Mouse (Mus musculus): ENCODE results near the gene Napa. TPM values are rescaled to one million over a fixed set of nuclear protein-coding genes. Genes with fewer than 3 reads are reported as not detected.

The Napa gene
- polyA plus RNA-seq, 1 experiment from 2014 or later: 203 TPM

- no peak overlapping the region for H3K9ac ChIP-seq (ENCODE audit: low read depth, low read length)
- H3K4me3 ChIP-seq (ENCODE audit: low read depth, low read length): no peak overlapping the region
- WGBS: 68% methylated on average over 1 of the region's 1 CpGs
- H3K4me1 ChIP-seq (ENCODE audit: control insufficient read depth, insufficient read depth, low read length): no peaks in the 10 kb centered on the region
- DNase-seq (ENCODE audit: low spot score) (no peak), ATAC-seq (ENCODE audit: low read depth) (no peak)
- no peaks in the 10 kb centered on the region for H3K36me3 ChIP-seq (ENCODE audit: control insufficient read depth, insufficient read depth, low read length)
- H3K27me3 ChIP-seq (replicated peaks; ENCODE audit: control insufficient read depth, insufficient read depth, low read length): no peaks in the 10 kb centered on the region
- H3K4me2 ChIP-seq (ENCODE audit: low read depth, low read length): no peak overlapping the region
- no peak overlapping the region for H3K27ac ChIP-seq (replicated peaks; ENCODE audit: low read depth, low read length)
- no peaks in the 10 kb centered on the region for H3K9me3 ChIP-seq (ENCODE audit: control insufficient read depth, low read length)
These were observed 18.3 kb upstream of the Napa start for GRCm38 (mm10) chr7:16079947-16080346.

DNA sequence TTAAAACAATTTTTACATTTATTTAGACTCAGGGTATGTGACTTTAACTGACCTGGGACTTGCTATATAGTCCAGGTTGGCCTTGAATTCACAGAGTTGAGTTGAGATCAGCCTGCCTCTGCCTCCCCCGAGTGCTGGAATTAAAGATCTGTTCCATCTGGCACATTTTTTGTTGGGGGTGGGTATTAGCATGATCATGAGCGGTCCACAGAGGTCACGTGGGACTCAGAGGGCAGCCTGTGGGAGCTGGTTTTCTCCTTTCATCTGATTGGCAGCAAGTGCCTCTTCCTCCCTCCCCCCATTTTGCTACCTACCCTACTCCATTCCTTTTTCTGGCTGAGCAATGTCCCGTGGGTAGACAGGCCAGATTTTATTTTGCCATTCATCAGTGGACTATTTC, 17.7 kb upstream of the Napa start:
- Histone ChIP-seq H3K9ac (ENCODE audit: low read depth, low read length) (no peak overlapping the region), H3K4me3 (ENCODE audit: low read depth, low read length) (no peak overlapping the region), H3K27ac (replicated peaks; ENCODE audit: low read depth, low read length) (no peak overlapping the region), H3K4me1 (ENCODE audit: control insufficient read depth, insufficient read depth, low read length) (no peaks in the 10 kb centered on the region), H3K36me3 (ENCODE audit: control insufficient read depth, insufficient read depth, low read length) (no peaks in the 10 kb centered on the region), H3K27me3 (replicated peaks; ENCODE audit: control insufficient read depth, insufficient read depth, low read length) (no peaks in the 10 kb centered on the region), H3K4me2 (ENCODE audit: low read depth, low read length) (no peak overlapping the region), H3K9me3 (ENCODE audit: control insufficient read depth, low read length) (no peaks in the 10 kb centered on the region)
- DNase-seq (ENCODE audit: low spot score): no peak
- 66% methylated on average over 4 of the region's 4 CpGs for WGBS
- ATAC-seq (ENCODE audit: low read depth): no peak

DNA sequence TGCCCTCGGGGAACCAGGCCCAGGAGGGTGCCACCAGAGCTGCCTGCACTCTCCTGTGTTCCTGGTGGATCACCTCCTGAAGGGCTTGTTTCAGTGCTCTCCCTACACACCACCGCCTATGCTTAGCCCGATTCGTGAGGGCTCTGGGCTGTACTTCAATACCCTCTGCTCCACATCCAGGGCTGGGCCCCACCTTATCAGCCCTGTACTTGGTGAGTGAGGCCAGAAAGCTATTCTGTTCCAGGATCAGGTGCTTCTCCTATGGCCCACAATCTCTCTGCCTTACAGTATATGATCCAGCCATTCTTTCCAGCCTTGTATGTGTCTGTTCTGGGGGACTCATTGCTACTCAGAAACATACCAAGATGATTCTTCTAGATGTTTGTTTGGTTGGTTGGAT, 14.9 kb upstream of the Napa start:
- ATAC-seq (ENCODE audit: low read depth) (no peak), DNase-seq (ENCODE audit: low spot score) (no peak)
- Histone ChIP-seq H3K27me3 (replicated peaks; ENCODE audit: control insufficient read depth, insufficient read depth, low read length) (no peaks in the 10 kb centered on the region), H3K4me3 (ENCODE audit: low read depth, low read length) (no peak overlapping the region), H3K36me3 (ENCODE audit: control insufficient read depth, insufficient read depth, low read length) (no peaks in the 10 kb centered on the region), H3K9me3 (ENCODE audit: control insufficient read depth, low read length) (no peaks in the 10 kb centered on the region), H3K9ac (ENCODE audit: low read depth, low read length) (no peak overlapping the region), H3K4me1 (ENCODE audit: control insufficient read depth, insufficient read depth, low read length) (no peaks in the 10 kb centered on the region), H3K4me2 (ENCODE audit: low read depth, low read length) (no peak overlapping the region), H3K27ac (replicated peaks; ENCODE audit: low read depth, low read length) (no peak overlapping the region)
- WGBS: 52% methylated on average over 4 of the region's 4 CpGs

DNA sequence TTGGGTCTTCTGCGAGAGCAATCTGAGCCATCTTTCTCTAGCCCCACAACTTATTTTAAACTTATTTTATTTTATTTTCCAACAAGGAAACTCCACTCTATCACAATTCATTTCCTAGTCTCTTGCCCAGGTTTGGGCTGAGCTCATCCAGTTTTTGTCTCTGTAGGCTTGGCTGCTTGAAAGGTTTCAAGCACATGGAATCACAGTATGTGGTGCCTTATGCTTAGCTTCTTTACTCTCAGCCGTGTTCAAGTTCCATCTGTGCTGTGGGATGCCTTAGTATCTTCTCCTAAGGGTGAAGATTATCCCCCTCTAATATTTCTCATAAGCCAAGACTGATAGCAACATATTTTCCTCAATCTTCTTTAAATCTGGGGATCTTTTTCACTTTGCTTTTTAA, 10.7 kb upstream of the Napa start:
- no peak overlapping the region for H3K9ac ChIP-seq (ENCODE audit: low read depth, low read length)
- no peaks in the 10 kb centered on the region for H3K4me1 ChIP-seq (ENCODE audit: control insufficient read depth, insufficient read depth, low read length)
- DNase-seq (ENCODE audit: low spot score) (no peak), ATAC-seq (ENCODE audit: low read depth) (no peak)
- H3K4me2 ChIP-seq (ENCODE audit: low read depth, low read length): no peak overlapping the region
- H3K4me3 ChIP-seq (ENCODE audit: low read depth, low read length): no peak overlapping the region
- no peak overlapping the region for H3K27ac ChIP-seq (replicated peaks; ENCODE audit: low read depth, low read length)
- no peaks in the 10 kb centered on the region for H3K36me3 ChIP-seq (ENCODE audit: control insufficient read depth, insufficient read depth, low read length)
- no peaks in the 10 kb centered on the region for H3K27me3 ChIP-seq (replicated peaks; ENCODE audit: control insufficient read depth, insufficient read depth, low read length)
- WGBS: 75% methylated on average over 2 of the region's 2 CpGs
- no peaks in the 10 kb centered on the region for H3K9me3 ChIP-seq (ENCODE audit: control insufficient read depth, low read length)

DNA sequence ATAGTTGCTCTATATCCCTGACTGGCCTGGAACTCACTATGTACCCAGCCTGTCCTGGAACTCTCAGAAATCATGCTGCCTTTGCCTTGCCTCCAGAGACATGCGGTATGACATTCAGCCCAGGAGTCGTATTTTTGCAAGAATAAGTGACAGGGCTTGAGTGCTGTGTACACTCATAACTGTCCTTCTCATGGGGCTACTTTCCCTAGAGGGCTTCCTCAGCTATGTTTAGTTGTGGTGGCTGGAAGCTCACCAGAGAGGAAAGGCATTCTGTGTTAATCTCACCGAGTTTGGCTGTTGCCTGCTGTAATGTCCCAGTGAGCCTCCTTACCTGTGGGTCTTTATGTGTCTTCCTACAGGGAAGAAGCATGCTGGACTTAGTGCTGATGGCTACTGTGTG, 3.7 kb upstream of the Napa start:
- Histone ChIP-seq H3K27ac (replicated peaks; ENCODE audit: low read depth, low read length) (no peak overlapping the region), H3K4me2 (ENCODE audit: low read depth, low read length) (no peak overlapping the region), H3K4me1 (ENCODE audit: control insufficient read depth, insufficient read depth, low read length) (peaks cover 6% of the 10 kb centered on the region), H3K4me3 (ENCODE audit: low read depth, low read length) (no peak overlapping the region), H3K9me3 (ENCODE audit: control insufficient read depth, low read length) (no peaks in the 10 kb centered on the region), H3K9ac (ENCODE audit: low read depth, low read length) (no peak overlapping the region), H3K36me3 (ENCODE audit: control insufficient read depth, insufficient read depth, low read length) (no peaks in the 10 kb centered on the region), H3K27me3 (replicated peaks; ENCODE audit: control insufficient read depth, insufficient read depth, low read length) (no peaks in the 10 kb centered on the region)
- ATAC-seq (ENCODE audit: low read depth): no peak
- 69% methylated on average over 3 of the region's 3 CpGs for WGBS
- DNase-seq (ENCODE audit: low spot score): no peak

DNA sequence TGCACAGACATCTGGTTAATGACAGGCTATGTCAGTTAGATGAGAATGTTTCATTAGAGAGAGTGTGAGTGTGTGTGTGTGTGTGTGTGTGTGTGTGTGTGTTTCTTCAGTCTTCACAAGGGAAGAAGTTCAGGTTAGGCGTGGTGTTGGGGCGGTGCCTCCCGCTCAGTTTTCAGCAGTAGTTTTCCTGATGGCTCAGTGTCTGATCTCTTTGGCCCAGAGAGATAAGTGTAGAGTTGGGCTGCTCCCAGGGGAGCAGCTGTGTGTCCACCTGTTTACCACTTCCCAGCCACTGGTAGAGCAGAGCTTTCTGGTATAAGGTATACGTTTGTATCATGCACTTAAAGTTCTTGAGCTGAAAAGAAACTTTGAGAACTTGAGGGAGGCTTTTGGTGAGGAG, 1.6 kb downstream of the Napa start:
- Histone ChIP-seq H3K4me3 (ENCODE audit: low read depth, low read length) (peak overlapping the region; percentile 72; the same call in 1 of the 2 replicates), H3K36me3 (ENCODE audit: control insufficient read depth, insufficient read depth, low read length) (peaks cover 27% of the 10 kb centered on the region; the same call in 1 of the 2 replicates), H3K4me1 (ENCODE audit: control insufficient read depth, insufficient read depth, low read length) (peaks cover 11% of the 10 kb centered on the region), H3K27ac (replicated peaks; ENCODE audit: low read depth, low read length) (no peak overlapping the region), H3K9me3 (ENCODE audit: control insufficient read depth, low read length) (no peaks in the 10 kb centered on the region), H3K4me2 (ENCODE audit: low read depth, low read length) (peak overlapping the region; percentile 74), H3K9ac (ENCODE audit: low read depth, low read length) (peak overlapping the region; percentile 96), H3K27me3 (replicated peaks; ENCODE audit: control insufficient read depth, insufficient read depth, low read length) (no peaks in the 10 kb centered on the region)
- ATAC-seq (ENCODE audit: low read depth) (no peak), DNase-seq (ENCODE audit: low spot score) (no peak)
- WGBS: 86% methylated on average over 4 of the region's 4 CpGs

DNA sequence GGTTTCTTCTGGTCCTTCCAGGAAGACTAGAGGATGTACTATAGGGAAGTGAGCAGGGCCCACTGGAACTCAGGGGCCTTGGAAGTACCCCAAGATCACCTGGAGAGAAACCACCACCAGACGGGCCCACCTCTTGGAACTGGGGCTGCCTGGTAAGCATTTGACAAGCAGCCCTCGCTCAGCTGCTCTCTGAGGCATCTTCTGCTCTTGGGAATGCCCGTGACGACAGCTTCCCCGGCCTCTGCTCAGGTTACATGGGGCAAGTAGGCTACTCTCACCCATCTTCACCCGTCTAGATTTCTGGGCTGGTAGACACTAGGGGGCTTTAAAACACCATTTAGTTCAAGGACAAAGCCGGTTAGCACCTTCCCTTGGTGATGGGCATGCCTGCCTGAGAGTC, 2.8 kb downstream of the Napa start:
- WGBS: 72% methylated on average over 7 of the region's 7 CpGs
- no peak overlapping the region for H3K9ac ChIP-seq (ENCODE audit: low read depth, low read length)
- no peak for ATAC-seq (ENCODE audit: low read depth)

GRCm38 (mm10) chr7:16101726-16102475, 3.6 kb downstream of the Napa start:
- Histone ChIP-seq H3K4me2 (ENCODE audit: low read depth, low read length) (no peak overlapping the region), H3K4me1 (ENCODE audit: control insufficient read depth, insufficient read depth, low read length) (peaks cover 11% of the 10 kb centered on the region), H3K27ac (replicated peaks; ENCODE audit: low read depth, low read length) (no peak overlapping the region), H3K4me3 (ENCODE audit: low read depth, low read length) (no peak overlapping the region), H3K9ac (ENCODE audit: low read depth, low read length) (0 out of 2 replicates have a peak overlapping the region, but pooled peaks have one; percentile 2), H3K9me3 (ENCODE audit: control insufficient read depth, low read length) (no peaks in the 10 kb centered on the region), H3K36me3 (ENCODE audit: control insufficient read depth, insufficient read depth, low read length) (peaks cover 31% of the 10 kb centered on the region; the same call in 1 of the 2 replicates), H3K27me3 (replicated peaks; ENCODE audit: control insufficient read depth, insufficient read depth, low read length) (no peaks in the 10 kb centered on the region)
- 69% methylated on average over 12 of the region's 15 CpGs for WGBS
- DNase-seq (ENCODE audit: low spot score) (no peak), ATAC-seq (ENCODE audit: low read depth) (no peak)

More for the DNA sequence above, 2.8 kb downstream of the Napa start:
- Histone ChIP-seq H3K27ac (replicated peaks; ENCODE audit: low read depth, low read length) (no peak overlapping the region), H3K27me3 (replicated peaks; ENCODE audit: control insufficient read depth, insufficient read depth, low read length) (no peaks in the 10 kb centered on the region), H3K36me3 (ENCODE audit: control insufficient read depth, insufficient read depth, low read length) (peaks cover 29% of the 10 kb centered on the region; the same call in 1 of the 2 replicates), H3K4me2 (ENCODE audit: low read depth, low read length) (no peak overlapping the region), H3K4me3 (ENCODE audit: low read depth, low read length) (no peak overlapping the region), H3K9me3 (ENCODE audit: control insufficient read depth, low read length) (no peaks in the 10 kb centered on the region), H3K4me1 (ENCODE audit: control insufficient read depth, insufficient read depth, low read length) (peaks cover 11% of the 10 kb centered on the region)
- no peak for DNase-seq (ENCODE audit: low spot score)

GRCm38 (mm10) chr7:16102686-16103226, 4.5 kb downstream of the Napa start:
- 74% methylated on average over 5 of the region's 5 CpGs for WGBS
- DNase-seq (ENCODE audit: low spot score) (no peak), ATAC-seq (ENCODE audit: low read depth) (no peak)
- Histone ChIP-seq H3K9ac (ENCODE audit: low read depth, low read length) (no peak overlapping the region), H3K9me3 (ENCODE audit: control insufficient read depth, low read length) (no peaks in the 10 kb centered on the region), H3K4me2 (ENCODE audit: low read depth, low read length) (no peak overlapping the region), H3K36me3 (ENCODE audit: control insufficient read depth, insufficient read depth, low read length) (peaks cover 39% of the 10 kb centered on the region; the same call in 1 of the 2 replicates), H3K4me3 (ENCODE audit: low read depth, low read length) (no peak overlapping the region), H3K4me1 (ENCODE audit: control insufficient read depth, insufficient read depth, low read length) (peaks cover 8% of the 10 kb centered on the region), H3K27ac (replicated peaks; ENCODE audit: low read depth, low read length) (no peak overlapping the region), H3K27me3 (replicated peaks; ENCODE audit: control insufficient read depth, insufficient read depth, low read length) (no peaks in the 10 kb centered on the region)

All from embryonic facial prominence, embryonic 14.5 days (tissue).